Mouse (Mus musculus): ENCODE results near the gene Wnt10b.

The Wnt10b gene

GRCm38 (mm10) chr15:98762670-98763529 lies 15.1 kb downstream of the Wnt10b start, which contains the start of gene Arf3:
Gene Arf3, minus strand, starts transcription at chr15:98763214.
- no peak for TF ChIP-seq GATA4 (IDR thresholded peaks at IDR 0.05; ENCODE audit: insufficient replicate concordance, low read length)

- no peak for TF ChIP-seq GATA4 (IDR thresholded peaks at IDR 0.05; ENCODE audit: insufficient replicate concordance, low read length)
Measured at GRCm38 (mm10) chr15:98762201-98762621, 15.7 kb downstream of the Wnt10b start.

GRCm38 (mm10) chr15:98754125-98754524 lies 23.8 kb downstream of the Wnt10b start:
- TF ChIP-seq GATA4 (IDR thresholded peaks at IDR 0.05; ENCODE audit: insufficient replicate concordance, low read length), result no peak

- TF ChIP-seq GATA4 (IDR thresholded peaks at IDR 0.05; ENCODE audit: insufficient replicate concordance, low read length), result no peak
Measured at GRCm38 (mm10) chr15:98753021-98753423, 24.9 kb downstream of the Wnt10b start.

GRCm38 (mm10) chr15:98749093-98749492 lies 28.9 kb downstream of the Wnt10b start:
- TF ChIP-seq GATA4 (IDR thresholded peaks at IDR 0.05; ENCODE audit: insufficient replicate concordance, low read length), result no peak

- no peak for TF ChIP-seq GATA4 (IDR thresholded peaks at IDR 0.05; ENCODE audit: insufficient replicate concordance, low read length)
Measured at GRCm38 (mm10) chr15:98747296-98747695, 30.7 kb downstream of the Wnt10b start.

GRCm38 (mm10) chr15:98746344-98746965 lies 31.5 kb downstream of the Wnt10b start:
- no peak for TF ChIP-seq GATA4 (IDR thresholded peaks at IDR 0.05; ENCODE audit: insufficient replicate concordance, low read length)

GRCm38 (mm10) chr15:98742766-98743428 lies 35.1 kb downstream of the Wnt10b start:
- no peak for TF ChIP-seq GATA4 (IDR thresholded peaks at IDR 0.05; ENCODE audit: insufficient replicate concordance, low read length)

- no peak for TF ChIP-seq GATA4 (IDR thresholded peaks at IDR 0.05; ENCODE audit: insufficient replicate concordance, low read length)
Measured at GRCm38 (mm10) chr15:98740219-98740618, 37.7 kb downstream of the Wnt10b start.

GRCm38 (mm10) chr15:98738796-98739195 lies 39.2 kb downstream of the Wnt10b start:
- no peak for TF ChIP-seq GATA4 (IDR thresholded peaks at IDR 0.05; ENCODE audit: insufficient replicate concordance, low read length)

- TF ChIP-seq GATA4 (IDR thresholded peaks at IDR 0.05; ENCODE audit: insufficient replicate concordance, low read length), result no peak; the same call in 1 of the 2 replicates
Measured at GRCm38 (mm10) chr15:98737881-98738280, 40.1 kb downstream of the Wnt10b start.

GRCm38 (mm10) chr15:98736521-98736920 lies 41.4 kb downstream of the Wnt10b start:
- TF ChIP-seq GATA4 (IDR thresholded peaks at IDR 0.05; ENCODE audit: insufficient replicate concordance, low read length), result no peak

GRCm38 (mm10) chr15:98733976-98734566 lies 43.9 kb downstream of the Wnt10b start:
- TF ChIP-seq GATA4 (IDR thresholded peaks at IDR 0.05; ENCODE audit: insufficient replicate concordance, low read length), result no peak

- no peak for TF ChIP-seq GATA4 (IDR thresholded peaks at IDR 0.05; ENCODE audit: insufficient replicate concordance, low read length)
Measured at GRCm38 (mm10) chr15:98733370-98733769, 44.6 kb downstream of the Wnt10b start.

- no peak for TF ChIP-seq GATA4 (IDR thresholded peaks at IDR 0.05; ENCODE audit: insufficient replicate concordance, low read length)
Measured at GRCm38 (mm10) chr15:98732006-98732531, 45.9 kb downstream of the Wnt10b start.
